Mouse (Mus musculus): ENCODE measurements around the gene Kdelr2. TPM values are rescaled to one million over a fixed set of nuclear protein-coding genes. Genes with fewer than 3 reads are reported as not detected.
"Not testable (repeated sequence)": the region's sequence is repeated elsewhere in the genome, so short reads cannot be mapped to it uniquely, and the experiment has no call there.

Gene Kdelr2
- polyA plus RNA-seq, 1 experiment = 240 TPM

DNA sequence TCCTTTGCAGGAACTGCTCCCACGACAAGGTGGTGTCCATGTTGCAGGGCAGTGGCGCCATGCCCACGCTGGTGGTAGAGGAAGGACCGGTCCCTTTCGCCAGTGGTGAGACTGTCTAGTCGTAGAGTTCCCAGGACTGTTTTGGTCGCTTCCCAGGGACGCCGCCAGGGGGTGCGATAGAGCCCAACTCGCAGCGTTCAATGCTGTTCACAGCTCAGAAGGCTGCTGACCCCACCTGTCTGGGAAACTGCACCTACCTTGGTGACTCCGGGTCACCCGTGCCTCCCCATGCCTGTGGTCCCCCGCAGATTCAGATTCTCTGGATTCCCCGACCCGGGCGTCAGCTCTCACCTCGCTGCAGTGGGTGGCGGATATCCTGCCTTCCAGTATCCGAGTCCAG lies 28.4 kb upstream of the Kdelr2 start:
- 5% methylated on average over 21 of the region's 21 CpGs for WGBS
- Histone ChIP-seq H3K27ac (ENCODE audit: insufficient read depth, low read depth, low read length) (no peak overlapping the region), H3K36me3 (ENCODE audit: control insufficient read depth, insufficient read depth, low read length) (no peaks in the 10 kb centered on the region), H3K27me3 (ENCODE audit: control insufficient read depth, insufficient read depth, low read length) (peaks cover 11% of the 10 kb centered on the region; the same call in 1 of the 2 replicates), H3K4me3 (ENCODE audit: low read depth, low read length) (peak overlapping the region; percentile 40), H3K4me1 (ENCODE audit: control insufficient read depth, insufficient read depth, insufficient read length, low read length) (no peaks in the 10 kb centered on the region; the same call in 1 of the 2 replicates)
- peak; percentile 85 for TF ChIP-seq CTCF (IDR thresholded peaks at IDR 0.05; ENCODE audit: extremely low read depth, insufficient read length, insufficient replicate concordance, low read depth, low read length)
- no peak for TF ChIP-seq POLR2A (IDR thresholded peaks at IDR 0.05; ENCODE audit: low read depth, low read length)

DNA sequence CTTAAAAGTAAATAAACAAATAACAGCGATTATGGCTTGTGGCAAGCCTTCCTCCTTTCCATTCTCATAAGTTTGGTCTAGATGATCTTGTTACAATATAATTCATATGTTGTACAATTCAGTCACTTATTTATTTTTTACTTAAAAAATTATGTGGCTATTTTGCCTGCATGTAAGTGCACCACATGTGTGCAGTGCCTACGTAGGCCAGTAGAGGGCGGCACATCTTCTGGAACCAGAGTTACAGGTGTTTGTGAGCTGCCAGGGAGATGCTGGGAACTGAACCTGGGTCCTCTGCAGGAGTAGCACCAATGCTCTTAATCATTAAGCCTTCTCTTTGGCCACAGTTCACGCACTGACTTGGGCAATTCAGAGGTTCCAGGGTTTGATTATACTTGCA lies 27.5 kb upstream of the Kdelr2 start:
- Histone ChIP-seq H3K4me3 (ENCODE audit: low read depth, low read length) (no peak overlapping the region), H3K27ac (ENCODE audit: insufficient read depth, low read depth, low read length) (no peak overlapping the region), H3K27me3 (ENCODE audit: control insufficient read depth, insufficient read depth, low read length) (peaks cover 7% of the 10 kb centered on the region; the same call in 1 of the 2 replicates), H3K4me1 (ENCODE audit: control insufficient read depth, insufficient read depth, insufficient read length, low read length) (no peaks in the 10 kb centered on the region; the same call in 1 of the 2 replicates), H3K36me3 (ENCODE audit: control insufficient read depth, insufficient read depth, low read length) (no peaks in the 10 kb centered on the region)
- WGBS = 84% methylated on average over 4 of the region's 4 CpGs
- peak; percentile 28; the same call in 1 of the 2 replicates for TF ChIP-seq CTCF (IDR thresholded peaks at IDR 0.05; ENCODE audit: extremely low read depth, insufficient read length, insufficient replicate concordance, low read depth, low read length)
- no peak for TF ChIP-seq POLR2A (IDR thresholded peaks at IDR 0.05; ENCODE audit: low read depth, low read length)

DNA sequence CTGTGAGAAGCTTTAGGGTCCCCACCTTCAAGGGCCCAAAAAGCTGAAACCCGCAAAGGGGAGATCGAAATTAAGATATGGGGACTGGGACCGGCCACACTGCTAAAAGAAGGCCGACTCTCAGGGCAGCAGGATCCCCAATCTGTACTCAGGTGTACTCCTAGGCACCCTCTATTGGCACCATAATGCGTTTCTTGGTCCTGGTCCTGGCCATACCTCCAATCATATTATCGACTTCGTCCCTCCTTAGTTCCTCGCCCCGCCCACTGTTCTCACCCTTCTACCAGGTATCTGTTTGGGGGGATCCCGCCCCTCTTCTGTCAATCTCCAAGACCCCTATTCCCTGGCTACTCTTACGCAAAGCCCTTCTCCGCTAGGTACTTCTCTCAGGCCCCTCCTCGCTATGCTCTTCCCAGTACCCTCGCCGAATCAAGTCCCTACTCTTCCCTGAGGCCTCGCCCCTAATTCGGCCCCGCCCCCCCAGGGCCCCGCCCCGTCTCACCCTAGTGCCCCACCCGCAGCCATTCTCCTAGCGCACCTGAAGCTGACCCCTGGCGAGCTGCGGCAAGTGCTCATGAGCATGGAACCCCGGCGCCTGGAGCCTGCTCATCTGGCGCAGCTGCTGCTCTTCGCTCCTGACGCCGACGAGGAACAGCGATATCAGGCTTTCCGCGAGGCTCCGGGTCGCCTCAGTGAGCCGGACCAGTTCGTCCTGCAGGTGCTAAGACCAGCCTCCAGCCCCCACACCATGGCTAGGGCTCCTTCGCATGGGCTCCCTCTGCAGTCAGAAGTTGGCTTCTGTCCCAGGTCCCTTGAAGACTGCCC lies 16.6 kb upstream of the Kdelr2 start:
- H3K36me3 ChIP-seq (ENCODE audit: control insufficient read depth, insufficient read depth, low read length) = no peaks in the 10 kb centered on the region
- H3K27ac ChIP-seq (ENCODE audit: insufficient read depth, low read depth, low read length) = no peak overlapping the region
- no peak for TF ChIP-seq POLR2A (IDR thresholded peaks at IDR 0.05; ENCODE audit: low read depth, low read length)
- no peak for TF ChIP-seq CTCF (IDR thresholded peaks at IDR 0.05; ENCODE audit: extremely low read depth, insufficient read length, insufficient replicate concordance, low read depth, low read length)
- H3K4me3 ChIP-seq (ENCODE audit: low read depth, low read length) = peak overlapping the region; percentile 49
- peaks cover 7% of the 10 kb centered on the region for H3K4me1 ChIP-seq (ENCODE audit: control insufficient read depth, insufficient read depth, insufficient read length, low read length)
- peaks cover 8% of the 10 kb centered on the region for H3K27me3 ChIP-seq (ENCODE audit: control insufficient read depth, insufficient read depth, low read length)
- 8% methylated on average over 39 of the region's 39 CpGs for WGBS

DNA sequence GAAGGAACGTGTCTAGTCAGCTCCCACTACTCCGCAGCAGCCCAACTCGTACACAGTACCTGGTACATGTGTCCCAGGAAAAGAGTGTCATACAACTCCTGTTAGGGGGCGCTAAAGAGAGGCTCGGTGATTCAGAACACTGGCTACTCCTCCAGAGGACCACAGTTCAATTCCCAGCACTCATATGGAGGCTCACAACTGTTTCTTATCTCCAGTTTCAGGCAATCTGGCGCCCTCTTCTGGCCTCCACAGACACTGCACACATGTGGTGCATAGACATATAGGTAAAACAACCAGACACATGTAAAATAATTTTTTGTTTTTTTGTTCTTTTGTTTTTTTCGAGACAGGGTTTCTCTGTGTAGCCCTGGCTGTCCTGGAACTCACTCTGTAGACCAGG lies 9.5 kb upstream of the Kdelr2 start:
- TF ChIP-seq CTCF (IDR thresholded peaks at IDR 0.05; ENCODE audit: extremely low read depth, insufficient read length, insufficient replicate concordance, low read depth, low read length) = peak; percentile 23; the same call in 1 of the 2 replicates
- TF ChIP-seq POLR2A (IDR thresholded peaks at IDR 0.05; ENCODE audit: low read depth, low read length) = no peak
- H3K4me1 ChIP-seq (ENCODE audit: control insufficient read depth, insufficient read depth, insufficient read length, low read length) = peaks cover 1% of the 10 kb centered on the region; the same call in 1 of the 2 replicates
- WGBS = 84% methylated on average over 7 of the region's 7 CpGs
- no peak overlapping the region for H3K27ac ChIP-seq (ENCODE audit: insufficient read depth, low read depth, low read length)
- H3K27me3 ChIP-seq (ENCODE audit: control insufficient read depth, insufficient read depth, low read length) = no peaks in the 10 kb centered on the region
- H3K4me3 ChIP-seq (ENCODE audit: low read depth, low read length) = no peak overlapping the region
- peaks cover 1% of the 10 kb centered on the region; the same call in 1 of the 2 replicates for H3K36me3 ChIP-seq (ENCODE audit: control insufficient read depth, insufficient read depth, low read length)

DNA sequence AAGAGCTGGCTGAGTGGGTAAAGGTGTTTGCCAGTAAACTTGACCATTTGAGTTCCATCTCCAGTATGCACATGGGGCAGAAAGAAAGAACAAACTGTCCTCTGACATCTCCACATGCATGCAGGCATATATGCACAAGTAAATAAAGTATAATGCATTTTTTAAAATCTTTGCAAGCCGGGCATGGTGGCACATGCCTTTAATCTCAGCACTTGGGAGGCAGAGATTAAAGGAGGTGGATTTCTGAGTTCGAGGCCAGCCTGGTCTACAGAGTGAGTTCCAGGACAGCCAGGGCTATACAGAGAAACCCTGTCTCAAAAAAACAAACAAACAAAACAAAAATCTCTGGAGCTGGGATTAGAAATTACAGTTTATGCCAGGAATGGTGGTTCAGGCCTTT lies 8.7 kb upstream of the Kdelr2 start:
- H3K27ac ChIP-seq (ENCODE audit: insufficient read depth, low read depth, low read length); H3K4me1 ChIP-seq (ENCODE audit: control insufficient read depth, insufficient read depth, insufficient read length, low read length); H3K4me3 ChIP-seq (ENCODE audit: low read depth, low read length); H3K27me3 ChIP-seq (ENCODE audit: control insufficient read depth, insufficient read depth, low read length); H3K36me3 ChIP-seq (ENCODE audit: control insufficient read depth, insufficient read depth, low read length): not testable (repeated sequence)
- WGBS = 94% methylated on average over 2 of the region's 2 CpGs

DNA sequence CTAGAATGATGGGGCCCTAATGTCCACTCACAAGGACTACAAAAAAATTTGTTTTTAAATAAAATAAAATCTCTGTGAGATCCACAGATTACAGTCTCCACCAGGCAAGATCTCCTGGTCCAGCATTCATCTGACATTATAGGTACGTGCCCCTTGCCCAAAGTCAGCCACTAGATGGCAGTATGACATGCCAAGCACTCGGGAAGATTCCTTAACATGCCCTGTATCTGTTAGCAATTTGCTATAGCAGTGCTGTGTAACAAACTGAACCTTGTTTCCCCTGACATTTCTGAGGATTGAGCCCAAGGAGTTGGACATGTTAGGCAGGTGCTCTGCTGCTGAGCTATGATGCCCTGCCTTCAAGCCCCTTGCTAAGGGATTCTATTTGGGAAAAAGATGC lies 8.0 kb upstream of the Kdelr2 start:
- Histone ChIP-seq H3K27ac (ENCODE audit: insufficient read depth, low read depth, low read length) (no peak overlapping the region), H3K4me1 (ENCODE audit: control insufficient read depth, insufficient read depth, insufficient read length, low read length) (peaks cover 11% of the 10 kb centered on the region), H3K36me3 (ENCODE audit: control insufficient read depth, insufficient read depth, low read length) (peaks cover 1% of the 10 kb centered on the region; the same call in 1 of the 2 replicates), H3K27me3 (ENCODE audit: control insufficient read depth, insufficient read depth, low read length) (no peaks in the 10 kb centered on the region), H3K4me3 (ENCODE audit: low read depth, low read length) (no peak overlapping the region)
- TF ChIP-seq POLR2A (IDR thresholded peaks at IDR 0.05; ENCODE audit: low read depth, low read length) (no peak), CTCF (IDR thresholded peaks at IDR 0.05; ENCODE audit: extremely low read depth, insufficient read length, insufficient replicate concordance, low read depth, low read length) (peak; percentile 45; the same call in 1 of the 2 replicates)
- WGBS = 48% methylated on average over 2 of the region's 2 CpGs

DNA sequence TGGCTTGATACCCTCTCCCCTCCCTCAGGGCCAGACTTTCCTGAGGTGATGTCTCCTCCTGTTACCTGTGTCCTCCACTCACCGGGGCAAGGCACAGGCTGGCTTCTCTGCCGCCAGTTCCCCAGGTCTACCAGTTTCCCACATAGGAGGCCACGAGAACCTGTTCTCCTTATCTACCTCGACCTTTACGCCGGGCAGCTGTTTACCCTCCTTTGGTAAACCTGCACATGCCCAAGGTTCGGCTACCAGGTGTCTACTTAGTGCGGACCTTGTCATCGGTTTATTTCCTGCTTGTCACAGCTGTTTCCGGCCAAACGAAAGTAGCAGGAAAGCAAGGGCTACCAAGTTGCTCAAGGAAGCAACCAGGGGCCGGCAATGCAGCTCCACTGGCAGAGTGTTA lies 3.1 kb upstream of the Kdelr2 start:
- 19% methylated on average over 12 of the region's 12 CpGs for WGBS

More for the DNA sequence above, 3.1 kb upstream of the Kdelr2 start:
- H3K27ac ChIP-seq (ENCODE audit: insufficient read depth, low read depth, low read length) = peak overlapping the region; percentile 94
- peaks cover 27% of the 10 kb centered on the region for H3K4me1 ChIP-seq (ENCODE audit: control insufficient read depth, insufficient read depth, insufficient read length, low read length)
- TF ChIP-seq POLR2A (IDR thresholded peaks at IDR 0.05; ENCODE audit: low read depth, low read length) = peak; percentile 45; the same call in 1 of the 2 replicates
- no peak for TF ChIP-seq CTCF (IDR thresholded peaks at IDR 0.05; ENCODE audit: extremely low read depth, insufficient read length, insufficient replicate concordance, low read depth, low read length)
- H3K4me3 ChIP-seq (ENCODE audit: low read depth, low read length) = peak overlapping the region; percentile 32
- peaks cover 4% of the 10 kb centered on the region for H3K36me3 ChIP-seq (ENCODE audit: control insufficient read depth, insufficient read depth, low read length)
- H3K27me3 ChIP-seq (ENCODE audit: control insufficient read depth, insufficient read depth, low read length) = no peaks in the 10 kb centered on the region
